Mouse (Mus musculus): ENCODE measurements around the gene Qsox1.

Qsox1 gene

GRCm38 (mm10) chr1:155798000-155798399 lies 14.7 kb downstream of the Qsox1 start:
- DNase-seq, result no peak

GRCm38 (mm10) chr1:155797425-155797824 lies 15.3 kb downstream of the Qsox1 start:
- no peak for DNase-seq

GRCm38 (mm10) chr1:155796757-155797405 lies 15.8 kb downstream of the Qsox1 start:
- no peak for DNase-seq

GRCm38 (mm10) chr1:155795791-155796233 lies 16.9 kb downstream of the Qsox1 start:
- no peak for DNase-seq

GRCm38 (mm10) chr1:155794855-155795254 lies 17.8 kb downstream of the Qsox1 start:
- DNase-seq, result no peak

- DNase-seq, result no peak
These were observed 20.8 kb downstream of the Qsox1 start for GRCm38 (mm10) chr1:155791919-155792318.

GRCm38 (mm10) chr1:155790111-155790974 lies 22.3 kb downstream of the Qsox1 start:
- no peak for DNase-seq

- DNase-seq, result no peak
These were observed 26.8 kb downstream of the Qsox1 start for GRCm38 (mm10) chr1:155785886-155786285.

- no peak for DNase-seq
These were observed 28.1 kb downstream of the Qsox1 start for GRCm38 (mm10) chr1:155784343-155785205.

GRCm38 (mm10) chr1:155782382-155782781 lies 30.3 kb downstream of the Qsox1 start:
- DNase-seq, result no peak

GRCm38 (mm10) chr1:155777641-155778625 lies 34.8 kb downstream of the Qsox1 start:
- no peak for DNase-seq

GRCm38 (mm10) chr1:155759167-155759566 lies 53.5 kb downstream of the Qsox1 start:
- no peak for DNase-seq

- no peak for DNase-seq
These were observed 54.0 kb downstream of the Qsox1 start for GRCm38 (mm10) chr1:155758711-155759110.

GRCm38 (mm10) chr1:155757621-155758020 lies 55.1 kb downstream of the Qsox1 start:
- DNase-seq, result no peak

- no peak for DNase-seq
These were observed 59.3 kb downstream of the Qsox1 start for GRCm38 (mm10) chr1:155753411-155753810.

GRCm38 (mm10) chr1:155751484-155752255 lies 61.0 kb downstream of the Qsox1 start, which contains the start of gene Lhx4:
Gene Lhx4 (minus strand): TSS chr1:155751684.
- no peak for DNase-seq

- no peak for DNase-seq
These were observed 62.0 kb downstream of the Qsox1 start for GRCm38 (mm10) chr1:155750517-155751178.

- no peak for DNase-seq
These were observed 64.8 kb downstream of the Qsox1 start for GRCm38 (mm10) chr1:155747911-155748310.

GRCm38 (mm10) chr1:155747011-155747410 lies 65.7 kb downstream of the Qsox1 start:
- DNase-seq, result no peak

All from layer of hippocampus, adult 9-11 months (tissue).